Mouse (Mus musculus): ENCODE results near the gene Olfr49.

Gene Olfr49

GRCm38 (mm10) chr14:54261386-54261785 lies 23.4 kb downstream of the Olfr49 start:
- no peak for DNase-seq (ENCODE audit: low spot score in 2 of 2)

DNA sequence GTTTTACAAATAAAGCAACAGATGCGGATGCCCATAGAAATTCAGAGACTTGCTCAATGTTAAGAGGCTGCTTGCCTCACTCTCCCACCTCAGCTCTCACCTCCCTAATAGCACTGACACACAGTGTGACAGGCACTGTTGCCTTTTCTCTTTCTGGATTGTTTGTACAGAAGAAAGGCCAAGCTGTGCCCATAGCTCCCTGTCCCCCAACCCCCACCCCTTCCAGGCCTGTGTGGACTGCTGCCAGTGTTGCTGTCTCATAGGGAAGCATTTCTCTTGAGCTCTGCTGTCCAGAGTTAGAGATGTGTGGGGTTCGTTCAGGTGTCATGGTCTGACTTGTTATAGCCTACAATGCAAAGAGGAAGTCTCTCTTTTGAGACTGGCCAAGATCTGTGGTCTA lies 24.5 kb downstream of the Olfr49 start:
- DNase-seq (ENCODE audit: low spot score in 2 of 2) = no peak

DNA sequence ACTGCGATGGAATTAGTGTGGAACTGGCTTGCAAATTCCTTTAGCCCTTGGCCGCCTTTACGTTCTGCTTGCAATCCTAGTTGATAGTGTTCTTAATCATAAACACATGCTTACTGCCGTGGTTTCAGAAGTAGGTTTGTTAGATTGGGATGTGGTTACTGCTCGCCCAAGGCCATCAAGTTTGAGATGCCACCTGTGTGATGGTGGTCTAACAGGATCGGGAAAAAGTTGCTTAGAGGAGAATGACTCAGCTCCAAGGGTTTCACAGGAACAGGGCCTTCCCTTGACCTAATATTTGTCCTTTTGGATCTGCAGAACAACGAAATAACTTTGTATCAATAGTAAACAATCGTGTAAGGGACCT lies 25.0 kb downstream of the Olfr49 start:
- no peak for DNase-seq (ENCODE audit: low spot score in 2 of 2)

- peak; percentile 77 for DNase-seq (ENCODE audit: low spot score in 2 of 2)
These were observed 25.6 kb downstream of the Olfr49 start for GRCm38 (mm10) chr14:54259003-54259721.

DNA sequence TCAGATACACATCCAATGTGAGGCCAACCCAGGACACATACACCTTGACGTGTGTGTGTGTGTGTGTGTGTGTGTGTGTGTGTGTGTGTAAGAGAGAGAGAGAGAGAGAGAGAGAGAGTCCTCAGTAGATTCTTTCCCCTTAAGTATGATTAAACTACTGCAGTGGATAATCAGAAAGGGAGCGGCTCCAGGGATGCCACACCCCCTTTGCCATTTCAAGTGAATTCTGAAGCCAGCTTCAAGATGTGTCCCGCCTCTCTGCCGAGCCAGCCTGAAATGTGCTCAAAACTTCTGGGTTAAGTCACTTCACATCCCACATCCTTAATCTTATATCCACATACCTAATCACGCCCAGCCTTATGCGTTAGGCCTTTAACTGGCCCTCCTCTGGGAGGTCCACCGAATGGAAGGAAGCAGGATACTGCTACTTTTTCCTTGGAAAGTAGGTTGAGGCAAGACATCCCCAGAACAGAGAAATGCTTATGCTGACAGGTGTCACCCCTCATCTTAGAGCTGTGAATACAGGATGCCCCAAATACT lies 26.5 kb downstream of the Olfr49 start:
- DNase-seq (ENCODE audit: low spot score in 2 of 2) = no peak

DNA sequence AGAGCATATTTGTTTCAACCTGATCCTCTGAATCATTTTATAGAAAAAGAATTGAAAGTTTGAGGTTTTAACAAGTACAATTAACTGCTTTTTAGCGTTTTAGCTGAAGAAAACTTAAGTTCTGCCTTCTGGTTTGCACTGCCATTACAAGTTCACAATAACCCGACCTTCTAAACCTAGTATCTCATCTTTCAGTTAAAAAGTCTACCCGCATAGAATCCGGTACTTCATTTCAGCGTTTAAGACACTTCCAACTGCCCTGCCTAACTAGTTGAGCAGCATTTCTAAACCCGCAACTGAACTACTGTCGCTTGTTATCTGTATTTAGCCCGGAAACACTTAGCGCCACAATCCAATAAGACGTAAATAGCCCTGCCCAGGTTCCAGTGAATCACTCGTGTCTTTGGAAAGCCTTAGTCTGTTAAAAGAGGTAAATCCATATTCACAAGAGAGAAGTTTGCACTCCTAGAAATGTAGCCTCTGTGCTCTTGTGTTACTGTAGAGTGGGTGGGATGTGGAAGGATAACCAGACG lies 30.0 kb downstream of the Olfr49 start:
- no peak for DNase-seq (ENCODE audit: low spot score in 2 of 2)

DNA sequence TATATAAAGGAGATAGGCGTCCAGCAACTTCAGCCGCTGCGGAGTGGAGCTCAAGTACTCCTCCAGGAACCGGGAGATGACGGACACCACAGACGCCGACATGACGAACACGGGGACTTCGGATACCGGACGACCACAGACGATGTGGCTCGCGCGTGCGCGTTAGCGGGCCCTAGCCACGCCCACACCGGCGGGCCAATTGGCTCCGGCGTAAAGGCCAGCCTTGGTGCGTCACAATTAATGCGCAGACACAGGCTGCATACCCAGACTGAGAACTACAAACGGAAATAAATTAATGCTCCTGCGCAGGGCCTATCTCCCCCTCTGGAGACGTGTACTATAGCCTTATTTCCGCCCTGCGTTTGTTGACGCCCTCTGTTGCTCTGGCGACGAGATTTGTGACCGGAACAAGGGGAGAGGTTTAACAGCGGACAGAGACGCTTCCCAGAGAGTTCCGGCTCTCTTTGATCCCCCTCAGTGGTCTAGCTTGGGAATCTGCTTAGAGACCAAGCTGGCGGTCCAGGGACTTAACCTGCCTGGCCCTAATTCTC lies 30.9 kb downstream of the Olfr49 start, which contains the start of the genes Dad1 and Abhd4:
Gene Dad1 (minus strand): TSS at position 364 of the 551 bp plus-strand sequence.
Gene Abhd4 (plus strand): TSS at position 448 of the 551 bp plus-strand sequence.
- peak; percentile 97 to 98 for DNase-seq (ENCODE audit: low spot score in 2 of 2)

DNA sequence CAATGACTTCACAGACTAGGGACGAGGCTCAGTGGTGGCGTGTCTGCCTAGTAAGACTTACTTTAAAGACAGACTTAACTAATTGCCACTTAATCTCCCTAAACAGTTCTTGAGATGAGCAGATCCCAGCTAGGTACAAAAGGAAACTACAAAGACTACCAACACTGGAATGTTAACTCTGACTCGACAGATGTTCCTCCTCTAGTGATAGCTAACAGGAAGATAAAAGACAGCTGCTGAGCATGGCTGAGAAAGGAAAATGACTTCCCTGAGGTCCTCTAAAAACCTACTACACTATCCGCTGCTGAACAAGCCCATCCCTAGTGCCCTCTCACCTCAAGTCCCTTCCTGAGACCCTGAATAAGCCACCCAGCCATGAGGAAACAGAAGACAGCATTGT lies 34.6 kb downstream of the Olfr49 start:
- no peak for DNase-seq (ENCODE audit: low spot score in 2 of 2)

DNA sequence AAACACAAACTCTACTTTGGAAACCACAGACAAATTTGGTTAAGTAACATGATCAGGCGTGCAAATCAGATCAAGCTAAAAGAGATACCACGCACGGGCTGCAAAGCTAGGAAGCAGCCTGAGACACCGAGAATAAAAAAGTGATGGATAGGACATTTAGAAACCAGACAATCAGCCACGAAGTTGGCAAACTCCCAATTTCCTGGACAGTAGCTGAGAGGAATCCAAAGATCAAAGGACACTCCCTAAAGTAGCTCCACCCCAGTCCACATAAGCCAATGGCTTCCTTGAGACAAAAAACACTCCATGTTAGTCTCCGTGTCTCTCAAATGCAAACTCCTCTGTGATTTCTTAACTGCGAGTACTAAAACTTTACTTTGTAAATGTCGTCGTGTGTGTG lies 35.4 kb downstream of the Olfr49 start:
- DNase-seq (ENCODE audit: low spot score in 2 of 2) = no peak

GRCm38 (mm10) chr14:54246232-54246631 lies 38.5 kb downstream of the Olfr49 start:
- no peak for DNase-seq (ENCODE audit: low spot score in 2 of 2)

DNA sequence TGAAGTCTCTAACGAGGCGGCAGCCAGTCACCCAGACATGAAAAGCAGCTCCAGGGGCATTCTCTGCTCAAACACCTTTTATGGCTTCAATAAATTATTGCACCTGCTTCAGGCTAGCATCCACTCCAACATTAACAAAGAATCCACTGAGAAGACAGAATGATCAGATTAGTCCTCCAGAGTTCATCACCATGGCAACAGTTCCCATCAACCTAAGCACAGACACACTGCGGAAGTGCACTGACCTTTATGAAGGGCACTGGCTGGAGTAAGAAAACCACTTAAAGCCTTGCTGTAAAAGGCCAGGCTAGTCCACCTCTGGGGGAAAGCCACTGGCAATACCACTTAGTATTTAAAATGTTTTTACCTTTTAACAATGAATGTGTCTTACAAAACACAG lies 40.6 kb downstream of the Olfr49 start:
- no peak for DNase-seq (ENCODE audit: low spot score in 2 of 2)

DNA sequence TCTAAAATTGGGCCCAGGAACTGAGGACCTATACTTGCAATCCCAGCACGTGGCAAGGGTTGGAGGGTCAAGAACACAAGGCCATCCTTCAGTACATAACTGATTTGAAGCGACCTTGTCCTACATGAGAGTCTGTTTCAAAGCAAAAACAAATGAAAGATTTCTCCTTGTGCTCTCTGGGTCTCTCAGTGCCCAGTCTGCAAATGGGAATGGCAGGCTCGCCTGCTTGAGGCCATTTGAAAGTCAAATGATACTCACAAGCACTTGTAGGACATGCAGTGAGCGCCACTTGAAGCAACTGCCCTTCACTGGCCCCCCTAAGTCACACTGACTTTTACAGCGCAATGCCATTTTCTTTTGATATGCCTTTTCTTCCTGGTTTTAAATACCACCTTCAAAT lies 44.2 kb downstream of the Olfr49 start:
- DNase-seq (ENCODE audit: low spot score in 2 of 2) = no peak

- peak; percentile 80 to 84 for DNase-seq (ENCODE audit: low spot score in 2 of 2)
These were observed 45.6 kb downstream of the Olfr49 start for GRCm38 (mm10) chr14:54239002-54239736.

DNA sequence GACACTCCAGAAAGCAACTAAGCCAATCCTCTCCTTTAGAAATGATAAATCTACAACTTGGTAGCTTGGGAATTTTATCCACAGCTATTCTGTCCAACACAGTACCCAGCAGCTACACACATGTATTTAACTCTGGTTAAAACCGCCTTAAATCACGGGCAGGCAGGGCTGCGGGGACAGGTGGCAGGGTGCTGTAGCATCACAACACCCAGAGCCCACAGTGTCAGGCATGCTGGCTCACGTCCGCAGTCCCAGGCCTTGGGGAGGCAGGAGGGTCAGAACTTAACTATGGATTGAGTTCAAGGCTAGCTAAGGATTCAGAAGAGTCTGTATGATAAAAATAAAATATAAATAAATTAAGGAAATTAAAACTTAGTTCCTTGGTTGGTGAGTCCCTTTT lies 47.9 kb downstream of the Olfr49 start:
- DNase-seq (ENCODE audit: low spot score in 2 of 2) = no peak

GRCm38 (mm10) chr14:54235825-54236540 lies 48.8 kb downstream of the Olfr49 start:
- no peak for DNase-seq (ENCODE audit: low spot score in 2 of 2)

DNA sequence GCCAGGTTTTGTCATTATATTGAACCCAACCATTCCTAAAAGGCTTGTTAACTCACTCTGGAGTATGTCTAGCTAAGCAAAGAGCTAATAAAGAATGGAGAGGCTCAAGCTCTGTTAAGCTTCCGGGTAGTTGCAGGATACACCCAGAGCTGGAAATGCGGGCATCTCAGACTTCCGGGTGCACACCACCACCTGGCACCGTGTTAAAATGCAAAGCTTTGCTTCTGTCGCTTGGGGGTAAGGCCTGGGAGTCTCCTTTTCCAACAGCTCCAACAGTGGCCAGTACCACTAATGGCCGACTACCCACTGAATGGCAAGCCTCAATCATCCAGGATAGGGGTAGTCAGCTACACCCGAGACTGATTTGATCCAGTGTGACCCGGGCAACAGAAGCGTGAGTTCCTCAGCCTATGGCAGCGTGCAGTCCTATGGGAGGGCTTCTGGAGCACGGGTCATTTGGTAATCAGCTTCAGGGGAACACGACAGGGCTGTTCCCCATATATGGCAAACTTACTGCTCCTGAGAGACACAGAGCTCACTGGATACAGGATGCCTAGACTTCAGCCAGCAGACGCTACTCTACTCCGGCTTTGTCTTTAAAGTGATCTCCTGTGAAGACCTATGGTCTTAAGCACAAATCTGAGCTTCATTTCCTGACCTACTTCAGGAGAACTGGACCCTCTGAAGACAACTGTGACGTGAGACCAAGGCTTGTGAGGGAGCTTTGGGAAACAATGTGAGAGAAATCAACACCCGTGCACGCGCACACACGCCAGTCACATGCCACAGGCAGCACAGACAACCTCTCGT lies 50.3 kb downstream of the Olfr49 start:
- no peak for DNase-seq (ENCODE audit: low spot score in 2 of 2)

GRCm38 (mm10) chr14:54233559-54234143 lies 51.1 kb downstream of the Olfr49 start:
- DNase-seq (ENCODE audit: low spot score in 2 of 2) = no peak

GRCm38 (mm10) chr14:54232811-54233558 lies 51.8 kb downstream of the Olfr49 start:
- DNase-seq (ENCODE audit: low spot score in 2 of 2) = no peak

DNA sequence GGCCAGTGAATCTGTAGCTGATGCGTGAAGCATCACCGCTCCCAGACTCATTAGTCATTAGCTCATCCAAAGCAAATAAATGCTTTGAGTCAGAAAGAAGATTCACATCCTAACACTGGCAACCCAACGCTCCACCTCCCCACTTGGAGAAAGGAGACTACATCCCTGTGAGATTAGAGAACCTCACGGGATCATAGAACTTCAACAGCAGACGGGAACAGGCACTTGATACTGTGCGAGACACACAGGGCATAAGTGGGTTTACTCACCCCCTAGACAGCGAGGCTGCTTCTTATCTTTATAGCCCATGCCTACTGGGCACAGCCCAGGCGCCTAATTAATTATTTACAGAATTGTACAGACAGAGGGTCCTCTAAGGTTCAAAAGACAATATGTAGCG lies 52.6 kb downstream of the Olfr49 start:
- DNase-seq (ENCODE audit: low spot score in 2 of 2) = no peak

All from frontal cortex, postnatal 36 days (tissue).